Comparison of ENCODE assay signal across 24 mouse cellular contexts in the genomic region with DNA sequence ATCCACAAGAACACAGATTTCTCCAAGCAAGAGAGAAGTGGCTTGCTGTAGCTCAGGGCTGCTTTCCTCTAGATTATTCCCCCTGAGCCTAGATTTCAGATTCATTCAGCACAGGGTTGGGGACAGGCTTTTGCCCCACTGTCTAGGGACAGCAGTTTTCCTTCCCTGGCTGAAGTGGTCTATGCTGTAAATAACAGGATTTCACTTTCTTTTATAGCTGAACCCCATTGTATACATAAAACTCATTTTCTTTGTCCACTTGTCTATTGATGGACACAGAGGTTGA.
DNase-seq lines count a peak whose midpoint lies in the region; ATAC-seq lines count a peak whose summit lies in the region.
"Had no signal": no experiment of that assay in that cellular context is flagged by ENCODE, and none has a peak within 500 bp of the region (broad histone marks: within the 10 kb centered on the region; RNA-seq: fewer than 3 reads in every experiment).

No protein-coding gene starts in this region.

- no peaks in the 10 kb centered on the region for H3K9me3 ChIP-seq in hindbrain, embryonic 13.5 days
- no peaks in the 10 kb centered on the region for H3K9me3 ChIP-seq in hindbrain, embryonic 10.5 days
- no peaks in the 10 kb centered on the region for H3K9me3 ChIP-seq in limb, embryonic 11.5 days (ENCODE audit: control insufficient read depth, low read length)
- no peaks in the 10 kb centered on the region for H3K9me3 ChIP-seq in limb, embryonic 10.5 days (replicated peaks)
- no peaks in the 10 kb centered on the region for H3K9me3 ChIP-seq in midbrain, embryonic 14.5 days (ENCODE audit: control insufficient read depth, low read length)
- H3K9me3 ChIP-seq in midbrain, embryonic 11.5 days (ENCODE audit: control insufficient read depth, low read length) = no peaks in the 10 kb centered on the region
- no peaks in the 10 kb centered on the region for H3K9me3 ChIP-seq in midbrain, embryonic 15.5 days
- H3K9me3 ChIP-seq: embryonic facial prominence, embryonic 10.5 days; embryonic facial prominence, embryonic 13.5 days; forebrain, embryonic 12.5 days; forebrain, embryonic 15.5 days; heart, embryonic 10.5 days had no signal

- ATAC-seq in hindbrain, embryonic 13.5 days (ENCODE audit: low FRiP score) = no peak
- no peak for ATAC-seq in limb, embryonic 11.5 days (ENCODE audit: insufficient number of reproducible peaks, low FRiP score, low TSS enrichment, low read depth)
- ATAC-seq in midbrain, embryonic 14.5 days (ENCODE audit: low FRiP score, low TSS enrichment) = peak; percentile 4; the same call in 1 of the 2 replicates
- ATAC-seq in midbrain, embryonic 11.5 days (ENCODE audit: low FRiP score) = no peak
- ATAC-seq in midbrain, embryonic 15.5 days (replicated peaks) = no peak
- ATAC-seq: activated CD4-positive, CD25-positive, alpha-beta regulatory T cell, adult 4 months; forebrain, embryonic 15.5 days had no signal

- DNase-seq in hindbrain, embryonic 10.5 days (ENCODE audit: low spot score) = no peak
- DNase-seq in limb, embryonic 11.5 days (ENCODE audit: low spot score) = peak; percentile 12
- DNase-seq in limb, embryonic 10.5 days (ENCODE audit: low spot score) = no peak
- DNase-seq in midbrain, embryonic 14.5 days = no peak
- DNase-seq in midbrain, embryonic 11.5 days (ENCODE audit: low spot score, missing footprints) = no peak
- DNase-seq in urinary bladder, adult 2 months (ENCODE audit: low spot score) = no peak
- DNase-seq: adrenal gland, adult 8-10 months; adrenal gland, postnatal 25 days; B cell, adult 2 months; cerebellum, adult 11-12 months; cerebellum, adult 8-10 months; cerebellum, postnatal 36 days; embryo, embryonic 11 days; gastrocnemius, postnatal 25 days; heart, adult 2 months had no signal

- no peaks in the 10 kb centered on the region for H3K36me3 ChIP-seq in hindbrain, embryonic 13.5 days
- no peaks in the 10 kb centered on the region for H3K36me3 ChIP-seq in hindbrain, embryonic 10.5 days
- H3K36me3 ChIP-seq in limb, embryonic 11.5 days (ENCODE audit: control insufficient read depth, insufficient read depth, low read length) = no peaks in the 10 kb centered on the region
- H3K36me3 ChIP-seq in limb, embryonic 10.5 days = no peaks in the 10 kb centered on the region
- H3K36me3 ChIP-seq in midbrain, embryonic 14.5 days (ENCODE audit: control insufficient read depth, insufficient read depth, low read length) = no peaks in the 10 kb centered on the region
- H3K36me3 ChIP-seq in midbrain, embryonic 11.5 days (ENCODE audit: control insufficient read depth, insufficient read depth, low read length) = no peaks in the 10 kb centered on the region
- no peaks in the 10 kb centered on the region for H3K36me3 ChIP-seq in midbrain, embryonic 15.5 days (replicated peaks)
- H3K36me3 ChIP-seq: embryonic facial prominence, embryonic 10.5 days; embryonic facial prominence, embryonic 13.5 days; forebrain, embryonic 12.5 days; forebrain, embryonic 15.5 days; heart, embryonic 10.5 days had no signal

- H3K4me1 ChIP-seq in hindbrain, embryonic 13.5 days (replicated peaks) = peaks cover 8% of the 10 kb centered on the region; the same call in 1 of the 2 replicates
- no peaks in the 10 kb centered on the region; the same call in 1 of the 2 replicates for H3K4me1 ChIP-seq in hindbrain, embryonic 10.5 days (replicated peaks)
- no peaks in the 10 kb centered on the region for H3K4me1 ChIP-seq in limb, embryonic 11.5 days (ENCODE audit: control insufficient read depth, insufficient read depth, low read length)
- no peaks in the 10 kb centered on the region for H3K4me1 ChIP-seq in limb, embryonic 10.5 days
- H3K4me1 ChIP-seq in midbrain, embryonic 14.5 days (ENCODE audit: control insufficient read depth, insufficient read depth, low read length) = peaks cover 18% of the 10 kb centered on the region
- H3K4me1 ChIP-seq in midbrain, embryonic 11.5 days (ENCODE audit: control insufficient read depth, insufficient read depth, low read length) = peaks cover 9% of the 10 kb centered on the region
- H3K4me1 ChIP-seq in midbrain, embryonic 15.5 days = peaks cover 17% of the 10 kb centered on the region; the same call in 1 of the 2 replicates
- H3K4me1 ChIP-seq: heart, embryonic 10.5 days had no signal

- H3K4me2 ChIP-seq in hindbrain, embryonic 13.5 days = no peak overlapping the region
- no peak overlapping the region for H3K4me2 ChIP-seq in limb, embryonic 11.5 days (ENCODE audit: low read depth, severe bottlenecking)
- no peak overlapping the region for H3K4me2 ChIP-seq in midbrain, embryonic 14.5 days (ENCODE audit: low read length)
- no peak overlapping the region for H3K4me2 ChIP-seq in midbrain, embryonic 11.5 days
- no peak overlapping the region for H3K4me2 ChIP-seq in midbrain, embryonic 15.5 days
- H3K4me2 ChIP-seq: embryonic facial prominence, embryonic 13.5 days; forebrain, embryonic 12.5 days; forebrain, embryonic 15.5 days had no signal

- H3K9ac ChIP-seq in hindbrain, embryonic 13.5 days = no peak overlapping the region
- no peak overlapping the region for H3K9ac ChIP-seq in limb, embryonic 11.5 days (ENCODE audit: low read length)
- no peak overlapping the region for H3K9ac ChIP-seq in midbrain, embryonic 14.5 days (replicated peaks; ENCODE audit: low read length)
- H3K9ac ChIP-seq in midbrain, embryonic 11.5 days (ENCODE audit: low read length) = no peak overlapping the region
- no peak overlapping the region for H3K9ac ChIP-seq in midbrain, embryonic 15.5 days
- H3K9ac ChIP-seq: embryonic facial prominence, embryonic 13.5 days; forebrain, embryonic 12.5 days; forebrain, embryonic 15.5 days had no signal

- no peak overlapping the region for H3K4me3 ChIP-seq in hindbrain, embryonic 13.5 days
- no peak overlapping the region for H3K4me3 ChIP-seq in hindbrain, embryonic 10.5 days
- H3K4me3 ChIP-seq in limb, embryonic 11.5 days (ENCODE audit: low read depth, low read length) = no peak overlapping the region
- no peak overlapping the region for H3K4me3 ChIP-seq in limb, embryonic 10.5 days
- H3K4me3 ChIP-seq in midbrain, embryonic 14.5 days (replicated peaks; ENCODE audit: low read depth, low read length) = no peak overlapping the region
- H3K4me3 ChIP-seq in midbrain, embryonic 11.5 days (ENCODE audit: low read depth, low read length) = no peak overlapping the region
- no peak overlapping the region for H3K4me3 ChIP-seq in midbrain, embryonic 15.5 days
- H3K4me3 ChIP-seq: embryonic facial prominence, embryonic 10.5 days; embryonic facial prominence, embryonic 13.5 days; erythroblast, embryonic 14.5 days; forebrain, embryonic 12.5 days; forebrain, embryonic 15.5 days; heart, adult 2 months; heart, embryonic 10.5 days had no signal

- H3K27ac ChIP-seq in hindbrain, embryonic 13.5 days = peak overlapping the region; percentile 41
- H3K27ac ChIP-seq in hindbrain, embryonic 10.5 days = no peak overlapping the region
- no peak overlapping the region for H3K27ac ChIP-seq in limb, embryonic 11.5 days (replicated peaks; ENCODE audit: low read depth, low read length)
- H3K27ac ChIP-seq in limb, embryonic 10.5 days = no peak overlapping the region
- H3K27ac ChIP-seq in midbrain, embryonic 14.5 days (replicated peaks; ENCODE audit: low read depth, low read length) = peak overlapping the region; percentile 10; the same call in 1 of the 2 replicates
- H3K27ac ChIP-seq in midbrain, embryonic 11.5 days (ENCODE audit: low read depth, low read length) = no peak overlapping the region
- peak overlapping the region; percentile 28; the same call in 1 of the 2 replicates for H3K27ac ChIP-seq in midbrain, embryonic 15.5 days
- H3K27ac ChIP-seq: embryonic facial prominence, embryonic 10.5 days; embryonic facial prominence, embryonic 13.5 days; forebrain, embryonic 12.5 days; forebrain, embryonic 15.5 days; heart, adult 2 months; heart, embryonic 10.5 days had no signal

- H3K27me3 ChIP-seq in hindbrain, embryonic 13.5 days = no peaks in the 10 kb centered on the region
- no peaks in the 10 kb centered on the region for H3K27me3 ChIP-seq in hindbrain, embryonic 10.5 days (ENCODE audit: insufficient read depth, poor library complexity, severe bottlenecking)
- H3K27me3 ChIP-seq in limb, embryonic 11.5 days (ENCODE audit: control insufficient read depth, insufficient read depth, low read length) = no peaks in the 10 kb centered on the region
- no peaks in the 10 kb centered on the region for H3K27me3 ChIP-seq in limb, embryonic 10.5 days (ENCODE audit: low read depth, poor library complexity, severe bottlenecking)
- H3K27me3 ChIP-seq in midbrain, embryonic 14.5 days (ENCODE audit: control insufficient read depth, insufficient read depth, low read length) = no peaks in the 10 kb centered on the region
- no peaks in the 10 kb centered on the region for H3K27me3 ChIP-seq in midbrain, embryonic 11.5 days (ENCODE audit: control insufficient read depth, insufficient read depth, low read length)
- H3K27me3 ChIP-seq in midbrain, embryonic 15.5 days (replicated peaks) = no peaks in the 10 kb centered on the region
- H3K27me3 ChIP-seq: embryonic facial prominence, embryonic 13.5 days; forebrain, embryonic 12.5 days; forebrain, embryonic 15.5 days had no signal

Comparison
In these comparisons a context has a peak if more than half of its experiments do, and no peak if none do; other contexts are left out.
1. H3K27ac ChIP-seq: peak in hindbrain, embryonic 13.5 days (single experiment), midbrain, embryonic 14.5 days (single experiment) and midbrain, embryonic 15.5 days (single experiment); none in hindbrain, embryonic 10.5 days (single experiment), limb, embryonic 11.5 days (single experiment), limb, embryonic 10.5 days (single experiment) and midbrain, embryonic 11.5 days (single experiment).